Mouse (Mus musculus): ENCODE measurements at regions not wholly inside any gene's neighbourhood (a gene's known extent, or its start where the extent isn't known, plus 50 kb on each side); places are given as distances from the start of the nearest gene placed in this dataset.

- DNase-seq (ENCODE audit: low spot score) (no peak), ATAC-seq (ENCODE audit: low FRiP score, low read depth) (no peak)
- H3K27me3 ChIP-seq (ENCODE audit: control insufficient read depth, insufficient read depth, low read length): no peaks in the 10 kb centered on the region
- H3K4me1 ChIP-seq (ENCODE audit: control insufficient read depth, insufficient read depth, low read length): no peaks in the 10 kb centered on the region
- H3K9ac ChIP-seq (ENCODE audit: low read depth, low read length, severe bottlenecking): no peak overlapping the region
- H3K4me3 ChIP-seq (replicated peaks; ENCODE audit: low read length): no peak overlapping the region
- WGBS: 64% methylated on average over 3 of the region's 3 CpGs
- H3K9me3 ChIP-seq (ENCODE audit: control insufficient read depth, low read length): peaks cover 4% of the 10 kb centered on the region; the same call in 1 of the 2 replicates
- no peak overlapping the region for H3K27ac ChIP-seq (replicated peaks; ENCODE audit: low read depth, low read length)
- TF ChIP-seq POLR2A (IDR thresholded peaks at IDR 0.05; ENCODE audit: borderline replicate concordance, extremely low read depth, insufficient read depth, insufficient read length): no peak
- no peak overlapping the region for H3K4me2 ChIP-seq (replicated peaks; ENCODE audit: low read depth, low read length, severe bottlenecking)
- no peaks in the 10 kb centered on the region for H3K36me3 ChIP-seq (ENCODE audit: control insufficient read depth, insufficient read depth, low read length)
Observed at GRCm38 (mm10) chr6:93041041-93041440, 97.7 kb upstream of the Adamts9 start.

GRCm38 (mm10) chr6:93031812-93032330 is 88.6 kb upstream of the Adamts9 start:
- Histone ChIP-seq H3K4me1 (ENCODE audit: control insufficient read depth, insufficient read depth, low read length) (no peaks in the 10 kb centered on the region), H3K9ac (ENCODE audit: low read depth, low read length, severe bottlenecking) (no peak overlapping the region), H3K9me3 (ENCODE audit: control insufficient read depth, low read length) (no peaks in the 10 kb centered on the region), H3K36me3 (ENCODE audit: control insufficient read depth, insufficient read depth, low read length) (no peaks in the 10 kb centered on the region), H3K27ac (replicated peaks; ENCODE audit: low read depth, low read length) (no peak overlapping the region), H3K4me2 (replicated peaks; ENCODE audit: low read depth, low read length, severe bottlenecking) (no peak overlapping the region), H3K4me3 (replicated peaks; ENCODE audit: low read length) (no peak overlapping the region), H3K27me3 (ENCODE audit: control insufficient read depth, insufficient read depth, low read length) (no peaks in the 10 kb centered on the region)
- 89% methylated on average over 1 of the region's 1 CpGs for WGBS
- no peak for DNase-seq (ENCODE audit: low spot score)
- no peak for ATAC-seq (ENCODE audit: low FRiP score, low read depth)
- TF ChIP-seq POLR2A (IDR thresholded peaks at IDR 0.05; ENCODE audit: borderline replicate concordance, extremely low read depth, insufficient read depth, insufficient read length): no peak

- H3K4me3 ChIP-seq (replicated peaks; ENCODE audit: low read length): no peak overlapping the region
- WGBS: 54% methylated on average over 9 of the region's 9 CpGs
- ATAC-seq (ENCODE audit: low FRiP score, low read depth) (no peak), DNase-seq (ENCODE audit: low spot score) (peak; percentile 21)
- no peak overlapping the region for H3K27ac ChIP-seq (replicated peaks; ENCODE audit: low read depth, low read length)
- H3K4me2 ChIP-seq (replicated peaks; ENCODE audit: low read depth, low read length, severe bottlenecking): no peak overlapping the region
- H3K9me3 ChIP-seq (ENCODE audit: control insufficient read depth, low read length): no peaks in the 10 kb centered on the region
- H3K9ac ChIP-seq (ENCODE audit: low read depth, low read length, severe bottlenecking): no peak overlapping the region
- TF ChIP-seq POLR2A (IDR thresholded peaks at IDR 0.05; ENCODE audit: borderline replicate concordance, extremely low read depth, insufficient read depth, insufficient read length): no peak
- no peaks in the 10 kb centered on the region for H3K36me3 ChIP-seq (ENCODE audit: control insufficient read depth, insufficient read depth, low read length)
- H3K4me1 ChIP-seq (ENCODE audit: control insufficient read depth, insufficient read depth, low read length): peaks cover 12% of the 10 kb centered on the region
- no peaks in the 10 kb centered on the region for H3K27me3 ChIP-seq (ENCODE audit: control insufficient read depth, insufficient read depth, low read length)
Observed at GRCm38 (mm10) chr6:93026068-93027022, 83.1 kb upstream of the Adamts9 start.

GRCm38 (mm10) chr6:93014534-93014933 is 71.2 kb upstream of the Adamts9 start:
- 100% methylated on average over 1 of the region's 1 CpGs for WGBS
- Histone ChIP-seq H3K27me3 (ENCODE audit: control insufficient read depth, insufficient read depth, low read length) (no peaks in the 10 kb centered on the region), H3K4me2 (replicated peaks; ENCODE audit: low read depth, low read length, severe bottlenecking) (no peak overlapping the region), H3K9me3 (ENCODE audit: control insufficient read depth, low read length) (no peaks in the 10 kb centered on the region), H3K27ac (replicated peaks; ENCODE audit: low read depth, low read length) (no peak overlapping the region), H3K9ac (ENCODE audit: low read depth, low read length, severe bottlenecking) (no peak overlapping the region), H3K4me1 (ENCODE audit: control insufficient read depth, insufficient read depth, low read length) (0 out of 2 replicates have a peak, but pooled peaks cover 5% of the 10 kb centered on the region), H3K4me3 (replicated peaks; ENCODE audit: low read length) (no peak overlapping the region), H3K36me3 (ENCODE audit: control insufficient read depth, insufficient read depth, low read length) (no peaks in the 10 kb centered on the region)
- no peak for DNase-seq (ENCODE audit: low spot score)
- no peak for ATAC-seq (ENCODE audit: low FRiP score, low read depth)
- no peak for TF ChIP-seq POLR2A (IDR thresholded peaks at IDR 0.05; ENCODE audit: borderline replicate concordance, extremely low read depth, insufficient read depth, insufficient read length)

- Histone ChIP-seq H3K27ac (replicated peaks; ENCODE audit: low read depth, low read length) (no peak overlapping the region), H3K4me2 (replicated peaks; ENCODE audit: low read depth, low read length, severe bottlenecking) (no peak overlapping the region), H3K4me3 (replicated peaks; ENCODE audit: low read length) (no peak overlapping the region), H3K27me3 (ENCODE audit: control insufficient read depth, insufficient read depth, low read length) (no peaks in the 10 kb centered on the region), H3K36me3 (ENCODE audit: control insufficient read depth, insufficient read depth, low read length) (no peaks in the 10 kb centered on the region), H3K9ac (ENCODE audit: low read depth, low read length, severe bottlenecking) (no peak overlapping the region), H3K9me3 (ENCODE audit: control insufficient read depth, low read length) (no peaks in the 10 kb centered on the region), H3K4me1 (ENCODE audit: control insufficient read depth, insufficient read depth, low read length) (0 out of 2 replicates have a peak, but pooled peaks cover 5% of the 10 kb centered on the region)
- DNase-seq (ENCODE audit: low spot score): no peak
- no peak for ATAC-seq (ENCODE audit: low FRiP score, low read depth)
- no peak for TF ChIP-seq POLR2A (IDR thresholded peaks at IDR 0.05; ENCODE audit: borderline replicate concordance, extremely low read depth, insufficient read depth, insufficient read length)
- 85% methylated on average over 5 of the region's 5 CpGs for WGBS
Observed at GRCm38 (mm10) chr6:93011906-93012305, 68.6 kb upstream of the Adamts9 start.
